Mouse (Mus musculus): ENCODE results near the gene Polk. TPM values are rescaled to one million over a fixed set of nuclear protein-coding genes. Genes with fewer than 3 reads are reported as not detected.

Polk gene
- polyA plus RNA-seq, 1 experiment from 2014 or later, result 7.3 TPM

GRCm38 (mm10) chr13:96440436-96440835 is 101.9 kb downstream of the Polk start:
- 92% methylated on average over 4 of the region's 4 CpGs for WGBS
- no peaks in the 10 kb centered on the region for H3K4me1 ChIP-seq (ENCODE audit: control insufficient read depth, insufficient read depth, low read length)
- H3K9me3 ChIP-seq (ENCODE audit: control insufficient read depth, low read length), result no peaks in the 10 kb centered on the region
- no peaks in the 10 kb centered on the region for H3K36me3 ChIP-seq (ENCODE audit: control insufficient read depth, insufficient read depth, low read length)
- H3K9ac ChIP-seq (ENCODE audit: low read length), result no peak overlapping the region
- ATAC-seq (ENCODE audit: low FRiP score) (no peak), DNase-seq (ENCODE audit: low spot score, missing footprints) (no peak)
- H3K4me3 ChIP-seq (ENCODE audit: low read depth, low read length), result no peak overlapping the region
- H3K27ac ChIP-seq (ENCODE audit: low read depth, low read length), result no peak overlapping the region
- no peak overlapping the region for H3K4me2 ChIP-seq
- H3K27me3 ChIP-seq (ENCODE audit: control insufficient read depth, insufficient read depth, low read length), result no peaks in the 10 kb centered on the region

GRCm38 (mm10) chr13:96436921-96437320 is 105.5 kb downstream of the Polk start:
- Histone ChIP-seq H3K27ac (ENCODE audit: low read depth, low read length) (no peak overlapping the region), H3K4me3 (ENCODE audit: low read depth, low read length) (no peak overlapping the region), H3K4me2 (no peak overlapping the region), H3K9ac (ENCODE audit: low read length) (no peak overlapping the region), H3K27me3 (ENCODE audit: control insufficient read depth, insufficient read depth, low read length) (no peaks in the 10 kb centered on the region), H3K4me1 (ENCODE audit: control insufficient read depth, insufficient read depth, low read length) (no peaks in the 10 kb centered on the region), H3K36me3 (ENCODE audit: control insufficient read depth, insufficient read depth, low read length) (no peaks in the 10 kb centered on the region), H3K9me3 (ENCODE audit: control insufficient read depth, low read length) (no peaks in the 10 kb centered on the region)
- DNase-seq (ENCODE audit: low spot score, missing footprints) (no peak), ATAC-seq (ENCODE audit: low FRiP score) (no peak)
- WGBS, result 93% methylated on average over 1 of the region's 1 CpGs

- H3K4me2 ChIP-seq, result no peak overlapping the region
- no peak overlapping the region for H3K4me3 ChIP-seq (ENCODE audit: low read depth, low read length)
- 44% methylated on average over 12 of the region's 13 CpGs for WGBS
- H3K9me3 ChIP-seq (ENCODE audit: control insufficient read depth, low read length), result no peaks in the 10 kb centered on the region
- no peak overlapping the region for H3K9ac ChIP-seq (ENCODE audit: low read length)
- H3K36me3 ChIP-seq (ENCODE audit: control insufficient read depth, insufficient read depth, low read length), result no peaks in the 10 kb centered on the region
- ATAC-seq (ENCODE audit: low FRiP score) (peak; percentile 40; the same call in 1 of the 2 replicates), DNase-seq (ENCODE audit: low spot score, missing footprints) (no peak)
- H3K27ac ChIP-seq (ENCODE audit: low read depth, low read length), result no peak overlapping the region
- H3K4me1 ChIP-seq (ENCODE audit: control insufficient read depth, insufficient read depth, low read length), result no peaks in the 10 kb centered on the region
- no peaks in the 10 kb centered on the region for H3K27me3 ChIP-seq (ENCODE audit: control insufficient read depth, insufficient read depth, low read length)
These were observed 106.6 kb downstream of the Polk start for GRCm38 (mm10) chr13:96435793-96436192.

GRCm38 (mm10) chr13:96434899-96435331 is 107.5 kb downstream of the Polk start:
- Histone ChIP-seq H3K4me2 (no peak overlapping the region), H3K4me3 (ENCODE audit: low read depth, low read length) (no peak overlapping the region), H3K4me1 (ENCODE audit: control insufficient read depth, insufficient read depth, low read length) (no peaks in the 10 kb centered on the region), H3K36me3 (ENCODE audit: control insufficient read depth, insufficient read depth, low read length) (no peaks in the 10 kb centered on the region), H3K27me3 (ENCODE audit: control insufficient read depth, insufficient read depth, low read length) (no peaks in the 10 kb centered on the region), H3K27ac (ENCODE audit: low read depth, low read length) (no peak overlapping the region), H3K9ac (ENCODE audit: low read length) (no peak overlapping the region), H3K9me3 (ENCODE audit: control insufficient read depth, low read length) (no peaks in the 10 kb centered on the region)
- ATAC-seq (ENCODE audit: low FRiP score) (no peak), DNase-seq (ENCODE audit: low spot score, missing footprints) (no peak)
- WGBS, result 62% methylated on average over 5 of the region's 5 CpGs

GRCm38 (mm10) chr13:96433648-96434190 is 108.7 kb downstream of the Polk start:
- Histone ChIP-seq H3K9me3 (ENCODE audit: control insufficient read depth, low read length) (no peaks in the 10 kb centered on the region), H3K27me3 (ENCODE audit: control insufficient read depth, insufficient read depth, low read length) (no peaks in the 10 kb centered on the region), H3K36me3 (ENCODE audit: control insufficient read depth, insufficient read depth, low read length) (no peaks in the 10 kb centered on the region), H3K4me1 (ENCODE audit: control insufficient read depth, insufficient read depth, low read length) (no peaks in the 10 kb centered on the region), H3K9ac (ENCODE audit: low read length) (no peak overlapping the region), H3K4me2 (no peak overlapping the region), H3K4me3 (ENCODE audit: low read depth, low read length) (no peak overlapping the region), H3K27ac (ENCODE audit: low read depth, low read length) (no peak overlapping the region)
- WGBS, result 87% methylated on average over 11 of the region's 11 CpGs
- no peak for ATAC-seq (ENCODE audit: low FRiP score)
- no peak for DNase-seq (ENCODE audit: low spot score, missing footprints)

- DNase-seq (ENCODE audit: low spot score, missing footprints) (no peak), ATAC-seq (ENCODE audit: low FRiP score) (no peak)
- H3K4me3 ChIP-seq (ENCODE audit: low read depth, low read length), result no peak overlapping the region
- no peak overlapping the region for H3K27ac ChIP-seq (ENCODE audit: low read depth, low read length)
- no peaks in the 10 kb centered on the region for H3K9me3 ChIP-seq (ENCODE audit: control insufficient read depth, low read length)
- H3K9ac ChIP-seq (ENCODE audit: low read length), result no peak overlapping the region
- H3K36me3 ChIP-seq (ENCODE audit: control insufficient read depth, insufficient read depth, low read length), result no peaks in the 10 kb centered on the region
- 87% methylated on average over 6 of the region's 6 CpGs for WGBS
- H3K4me2 ChIP-seq, result no peak overlapping the region
- H3K4me1 ChIP-seq (ENCODE audit: control insufficient read depth, insufficient read depth, low read length), result no peaks in the 10 kb centered on the region
- H3K27me3 ChIP-seq (ENCODE audit: control insufficient read depth, insufficient read depth, low read length), result no peaks in the 10 kb centered on the region
These were observed 109.3 kb downstream of the Polk start for GRCm38 (mm10) chr13:96433041-96433440.

- 67% methylated on average over 3 of the region's 3 CpGs for WGBS
- no peaks in the 10 kb centered on the region for H3K9me3 ChIP-seq (ENCODE audit: control insufficient read depth, low read length)
- no peaks in the 10 kb centered on the region for H3K36me3 ChIP-seq (ENCODE audit: control insufficient read depth, insufficient read depth, low read length)
- DNase-seq (ENCODE audit: low spot score, missing footprints) (no peak), ATAC-seq (ENCODE audit: low FRiP score) (no peak)
- no peaks in the 10 kb centered on the region for H3K27me3 ChIP-seq (ENCODE audit: control insufficient read depth, insufficient read depth, low read length)
- no peak overlapping the region for H3K27ac ChIP-seq (ENCODE audit: low read depth, low read length)
- no peaks in the 10 kb centered on the region for H3K4me1 ChIP-seq (ENCODE audit: control insufficient read depth, insufficient read depth, low read length)
- H3K4me2 ChIP-seq, result no peak overlapping the region
- no peak overlapping the region for H3K4me3 ChIP-seq (ENCODE audit: low read depth, low read length)
- H3K9ac ChIP-seq (ENCODE audit: low read length), result no peak overlapping the region
These were observed 110.0 kb downstream of the Polk start for GRCm38 (mm10) chr13:96432376-96432811.

- WGBS, result 40% methylated on average over 12 of the region's 12 CpGs
- Histone ChIP-seq H3K9ac (ENCODE audit: low read length) (no peak overlapping the region), H3K9me3 (ENCODE audit: control insufficient read depth, low read length) (no peaks in the 10 kb centered on the region), H3K4me3 (ENCODE audit: low read depth, low read length) (no peak overlapping the region), H3K36me3 (ENCODE audit: control insufficient read depth, insufficient read depth, low read length) (no peaks in the 10 kb centered on the region), H3K27ac (ENCODE audit: low read depth, low read length) (no peak overlapping the region), H3K4me1 (ENCODE audit: control insufficient read depth, insufficient read depth, low read length) (peaks cover 4% of the 10 kb centered on the region; the same call in 1 of the 2 replicates), H3K27me3 (ENCODE audit: control insufficient read depth, insufficient read depth, low read length) (no peaks in the 10 kb centered on the region), H3K4me2 (no peak overlapping the region)
- DNase-seq (ENCODE audit: low spot score, missing footprints) (peak; percentile 99), ATAC-seq (ENCODE audit: low FRiP score) (peak; percentile 83)
These were observed 110.7 kb downstream of the Polk start for GRCm38 (mm10) chr13:96431595-96432156.

Measured in midbrain, embryonic 11.5 days (tissue).